Mouse (Mus musculus): ENCODE results near the gene Csdc2. TPM values are rescaled to one million over a fixed set of nuclear protein-coding genes. Genes with fewer than 3 reads are reported as not detected.

Csdc2 gene
- polyA plus RNA-seq, 1 experiment from 2014 or later = 18.0 TPM

DNA sequence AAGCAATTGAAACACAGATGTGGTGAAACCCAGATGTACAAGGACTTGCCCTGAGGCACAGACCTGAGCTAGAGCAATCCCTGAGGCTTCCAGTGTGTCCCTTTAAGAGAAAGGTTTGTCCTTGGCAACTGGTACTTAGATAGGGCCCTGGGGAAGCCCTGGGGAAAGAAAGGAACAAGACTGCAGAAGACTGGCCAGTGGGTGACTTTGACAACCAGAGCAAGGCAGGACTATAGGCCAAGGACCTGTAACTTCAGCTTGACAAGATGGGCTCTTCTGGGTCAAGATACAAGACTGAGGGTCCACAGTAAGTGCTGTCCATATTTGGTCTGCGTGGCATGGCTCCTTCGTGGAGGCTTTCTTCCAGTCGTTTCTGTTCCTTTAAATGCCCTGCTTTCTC, 51.1 kb downstream of the Csdc2 start, which contains the start of gene Xrcc6:
Gene Xrcc6 (plus strand): TSS at position 190 of the 400 bp plus-strand sequence.
- H3K4me1 ChIP-seq (ENCODE audit: control insufficient read depth, insufficient read depth, low read length) = peaks cover 8% of the 10 kb centered on the region

DNA sequence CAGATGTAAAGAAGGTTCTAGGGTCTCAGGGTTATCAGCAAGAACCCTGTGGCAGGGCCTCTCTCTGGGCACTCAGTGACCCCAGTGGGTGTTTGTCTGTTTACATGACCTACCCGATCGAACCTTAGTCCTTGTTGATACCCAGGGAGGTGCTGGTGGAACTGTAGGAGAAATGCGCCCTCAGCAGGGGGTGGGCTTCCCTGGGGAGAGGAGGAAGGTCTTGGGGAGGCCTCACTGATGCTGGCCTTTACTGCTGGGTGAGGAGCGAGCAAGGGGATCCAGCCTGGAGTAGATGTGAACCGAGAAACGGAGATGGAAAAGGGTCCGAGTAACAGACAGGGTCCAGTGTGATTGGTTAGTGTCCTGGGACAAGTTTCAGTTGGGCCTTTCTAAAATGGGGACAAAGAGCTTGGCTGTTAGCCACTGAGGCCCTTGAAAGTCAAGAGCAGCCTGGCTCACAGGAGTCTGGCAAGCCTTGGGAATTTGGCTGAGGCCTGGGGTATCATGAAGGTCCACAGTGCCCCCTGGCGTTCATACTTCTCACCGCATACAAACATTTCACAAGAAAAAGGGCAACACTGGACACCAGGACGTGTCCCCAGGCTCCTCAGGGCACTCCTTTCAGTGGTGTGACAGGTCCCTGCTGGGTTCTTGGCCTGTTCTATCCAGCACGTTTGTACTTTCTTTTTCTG, 53.0 kb downstream of the Csdc2 start:
- no peak overlapping the region for H3K4me3 ChIP-seq (ENCODE audit: low read depth, low read length)
- no peaks in the 10 kb centered on the region for H3K36me3 ChIP-seq (ENCODE audit: control insufficient read depth, insufficient read depth, low read length)
- H3K27ac ChIP-seq (ENCODE audit: low read depth, low read length) = no peak overlapping the region
- H3K9ac ChIP-seq (ENCODE audit: low read length) = no peak overlapping the region
- DNase-seq (ENCODE audit: low spot score, missing footprints) = peak; percentile 98
- H3K4me1 ChIP-seq (ENCODE audit: control insufficient read depth, insufficient read depth, low read length) = peaks cover 8% of the 10 kb centered on the region
- no peak overlapping the region for H3K4me2 ChIP-seq
- WGBS = 42% methylated on average over 11 of the region's 11 CpGs
- H3K9me3 ChIP-seq (ENCODE audit: control insufficient read depth, low read length) = no peaks in the 10 kb centered on the region
- peak; percentile 65 for ATAC-seq (ENCODE audit: low FRiP score)
- no peaks in the 10 kb centered on the region for H3K27me3 ChIP-seq (ENCODE audit: control insufficient read depth, insufficient read depth, low read length)

More for the DNA sequence above, 51.1 kb downstream of the Csdc2 start, which contains the start of gene Xrcc6:
- no peak within 1 kb of the TSS for H3K27ac ChIP-seq (ENCODE audit: low read depth, low read length)
- no peak within 1 kb of the TSS for H3K4me3 ChIP-seq (ENCODE audit: low read depth, low read length)
- DNase-seq (ENCODE audit: low spot score, missing footprints) (no peak), ATAC-seq (ENCODE audit: low FRiP score) (no peak)
- no peak within 1 kb of the TSS for H3K9ac ChIP-seq (ENCODE audit: low read length)
- no peaks in the 10 kb centered on the region for H3K27me3 ChIP-seq (ENCODE audit: control insufficient read depth, insufficient read depth, low read length)
- H3K36me3 ChIP-seq (ENCODE audit: control insufficient read depth, insufficient read depth, low read length) = no peaks in the 10 kb centered on the region
- H3K9me3 ChIP-seq (ENCODE audit: control insufficient read depth, low read length) = no peaks in the 10 kb centered on the region
- 81% methylated on average over 3 of the region's 3 CpGs for WGBS
- no peak within 1 kb of the TSS for H3K4me2 ChIP-seq

DNA sequence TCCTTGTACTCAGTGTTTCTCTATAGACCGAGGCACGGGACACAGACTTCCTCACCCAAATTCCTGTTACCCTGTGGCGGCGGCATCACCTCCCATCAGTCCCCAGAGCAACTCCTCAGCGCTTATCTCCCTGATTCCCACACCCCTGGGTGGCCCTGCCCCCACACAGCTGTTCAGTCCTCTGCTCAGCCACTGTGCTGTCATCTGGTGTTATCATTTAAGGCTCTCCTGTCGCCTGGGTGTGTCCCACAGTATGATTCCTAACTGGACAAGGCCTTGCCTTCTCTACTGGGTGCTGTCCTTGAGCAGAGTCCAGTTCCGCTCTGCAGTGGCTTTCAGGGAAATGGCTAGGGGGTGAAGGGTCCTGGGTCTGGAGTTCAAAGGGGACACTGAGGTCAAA, 54.0 kb downstream of the Csdc2 start:
- Histone ChIP-seq H3K36me3 (ENCODE audit: control insufficient read depth, insufficient read depth, low read length) (no peaks in the 10 kb centered on the region), H3K4me1 (ENCODE audit: control insufficient read depth, insufficient read depth, low read length) (peaks cover 3% of the 10 kb centered on the region), H3K4me2 (no peak overlapping the region), H3K9ac (ENCODE audit: low read length) (no peak overlapping the region), H3K27ac (ENCODE audit: low read depth, low read length) (no peak overlapping the region), H3K27me3 (ENCODE audit: control insufficient read depth, insufficient read depth, low read length) (no peaks in the 10 kb centered on the region), H3K4me3 (ENCODE audit: low read depth, low read length) (no peak overlapping the region), H3K9me3 (ENCODE audit: control insufficient read depth, low read length) (no peaks in the 10 kb centered on the region)
- ATAC-seq (ENCODE audit: low FRiP score) = no peak
- WGBS = 65% methylated on average over 7 of the region's 7 CpGs
- DNase-seq (ENCODE audit: low spot score, missing footprints) = no peak

DNA sequence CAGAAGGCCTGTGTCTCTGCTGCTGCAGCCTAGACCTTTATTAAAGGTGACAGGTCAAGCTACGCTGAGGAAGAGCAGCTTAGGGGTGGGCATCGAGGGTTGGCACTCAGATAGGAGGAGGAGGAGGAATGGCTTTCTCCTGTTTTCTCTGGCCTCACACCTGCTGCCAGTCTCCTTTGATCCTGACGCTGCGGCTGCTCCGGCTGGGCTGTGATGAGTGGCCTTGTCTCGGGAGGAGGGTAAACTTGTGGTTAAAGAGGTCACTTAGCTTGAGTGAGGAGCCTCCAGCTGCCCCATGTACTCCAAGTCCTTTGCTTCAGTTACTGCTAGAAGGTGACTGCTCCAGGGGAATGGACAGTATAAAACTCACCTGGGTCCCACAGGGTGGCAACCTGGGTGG, 57.4 kb downstream of the Csdc2 start:
- no peaks in the 10 kb centered on the region for H3K9me3 ChIP-seq (ENCODE audit: control insufficient read depth, low read length)
- H3K36me3 ChIP-seq (ENCODE audit: control insufficient read depth, insufficient read depth, low read length) = peaks cover 6% of the 10 kb centered on the region; the same call in 1 of the 2 replicates
- no peaks in the 10 kb centered on the region for H3K4me1 ChIP-seq (ENCODE audit: control insufficient read depth, insufficient read depth, low read length)
- no peak overlapping the region for H3K9ac ChIP-seq (ENCODE audit: low read length)
- H3K4me2 ChIP-seq = no peak overlapping the region
- H3K27me3 ChIP-seq (ENCODE audit: control insufficient read depth, insufficient read depth, low read length) = no peaks in the 10 kb centered on the region
- no peak for DNase-seq (ENCODE audit: low spot score, missing footprints)
- no peak for ATAC-seq (ENCODE audit: low FRiP score)
- no peak overlapping the region for H3K27ac ChIP-seq (ENCODE audit: low read depth, low read length)
- no peak overlapping the region for H3K4me3 ChIP-seq (ENCODE audit: low read depth, low read length)
- 88% methylated on average over 6 of the region's 6 CpGs for WGBS

Other genes starting within 250 kb of the Csdc2 start
- 2.5 and 2.8 TPM in 2 replicates for gene Chadl, start 239.5 kb upstream of the Csdc2 start, polyA plus RNA-seq (2014; fragmentation: Nextera tagmentation; extraction: Ambion mirVana)
- gene Zc3h7b, start 191.7 kb upstream of the Csdc2 start, polyA plus RNA-seq (2014; fragmentation: Nextera tagmentation; extraction: Ambion mirVana) = 34.3 and 35.0 TPM in 2 replicates
- gene Rangap1, start 191.2 kb upstream of the Csdc2 start, polyA plus RNA-seq (2014; fragmentation: Nextera tagmentation; extraction: Ambion mirVana) = 152 and 156 TPM in 2 replicates
- gene Tef, start 134.3 kb upstream of the Csdc2 start, polyA plus RNA-seq (2014; fragmentation: Nextera tagmentation; extraction: Ambion mirVana) = 11.0 and 12.9 TPM in 2 replicates
- gene Tob2, start 78.0 kb upstream of the Csdc2 start, polyA plus RNA-seq (2014; fragmentation: Nextera tagmentation; extraction: Ambion mirVana) = 10.4 and 12.9 TPM in 2 replicates
- 179 and 197 TPM in 2 replicates for gene Phf5a, start 64.8 kb upstream of the Csdc2 start, polyA plus RNA-seq (2014; fragmentation: Nextera tagmentation; extraction: Ambion mirVana)
- gene Aco2, start 64.5 kb upstream of the Csdc2 start, polyA plus RNA-seq (2014; fragmentation: Nextera tagmentation; extraction: Ambion mirVana) = 155 and 165 TPM in 2 replicates
- gene Polr3h, start 10.5 kb upstream of the Csdc2 start, polyA plus RNA-seq (2014; fragmentation: Nextera tagmentation; extraction: Ambion mirVana) = 66.9 and 75.6 TPM in 2 replicates
- gene Pmm1, start 24.2 kb downstream of the Csdc2 start, polyA plus RNA-seq (2014; fragmentation: Nextera tagmentation; extraction: Ambion mirVana) = 26.9 and 29.8 TPM in 2 replicates
- not detected in 2 replicates for gene 1700029P11Rik, start 43.8 kb downstream of the Csdc2 start, polyA plus RNA-seq (2014; fragmentation: Nextera tagmentation; extraction: Ambion mirVana)
- gene Xrcc6, start 51.1 kb downstream of the Csdc2 start, polyA plus RNA-seq (2014; fragmentation: Nextera tagmentation; extraction: Ambion mirVana) = 58.4 and 62.2 TPM in 2 replicates
- 33.7 and 37.8 TPM in 2 replicates for gene Desi1, start 97.1 kb downstream of the Csdc2 start, polyA plus RNA-seq (2014; fragmentation: Nextera tagmentation; extraction: Ambion mirVana)
- 275 and 283 TPM in 2 replicates for gene Snu13, start 110.8 kb downstream of the Csdc2 start, polyA plus RNA-seq (2014; fragmentation: Nextera tagmentation; extraction: Ambion mirVana)
- not detected in 2 replicates for gene 4930407I10Rik, start 122.4 kb downstream of the Csdc2 start, polyA plus RNA-seq (2014; fragmentation: Nextera tagmentation; extraction: Ambion mirVana)
- gene Mei1, start 133.2 kb downstream of the Csdc2 start, polyA plus RNA-seq (2014; fragmentation: Nextera tagmentation; extraction: Ambion mirVana) = 0.04 TPM in 1 of 2 replicates, not detected in the other
- 17.2 and 18.5 TPM in 2 replicates for gene Ccdc134, start 191.2 kb downstream of the Csdc2 start, polyA plus RNA-seq (2014; fragmentation: Nextera tagmentation; extraction: Ambion mirVana)
- gene Srebf2, start 210.4 kb downstream of the Csdc2 start, polyA plus RNA-seq (2014; fragmentation: Nextera tagmentation; extraction: Ambion mirVana) = 148 and 170 TPM in 2 replicates

Data from midbrain, embryonic 11.5 days (tissue).